Mouse (Mus musculus) 3T3-L1 (cell line): ENCODE results near the gene Fth1.
A peak's percentile ranks its signal among the peaks of the same experiment; 100 is the strongest.

Source experiments
- DNase-seq: peaks from one replicate; pipeline ENCODE4 v3.0.0-alpha.2; 2015; ENCODE audit warnings: low read depth, low spot score

Fth1 gene

DNA sequence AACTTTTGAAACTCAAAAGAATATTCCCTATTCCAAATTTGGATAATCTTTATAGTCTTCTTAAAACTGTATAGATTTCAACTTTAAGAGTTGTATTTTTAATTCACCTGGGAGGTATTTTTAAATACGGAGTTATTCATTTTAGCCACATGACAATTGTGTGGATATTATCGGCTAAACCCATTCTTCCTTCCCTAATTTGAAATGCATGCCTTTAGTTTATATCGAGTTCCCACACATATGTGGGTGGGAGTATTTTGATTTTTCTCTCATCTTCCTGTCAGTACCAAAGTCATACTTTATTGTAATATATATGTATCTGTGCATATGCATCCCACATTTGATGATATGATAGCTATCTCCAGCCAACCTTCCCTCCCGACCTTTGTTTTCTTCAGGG lies at the start of gene Fth1:
Gene Fth1 (plus strand): TSS at position 341 of the 400 bp plus-strand sequence.
- DNase-seq, result no peak

GRCm38 (mm10) chr19:9931167-9931607 lies 49.2 kb upstream of the Fth1 start:
- peak; percentile 61 for DNase-seq

DNA sequence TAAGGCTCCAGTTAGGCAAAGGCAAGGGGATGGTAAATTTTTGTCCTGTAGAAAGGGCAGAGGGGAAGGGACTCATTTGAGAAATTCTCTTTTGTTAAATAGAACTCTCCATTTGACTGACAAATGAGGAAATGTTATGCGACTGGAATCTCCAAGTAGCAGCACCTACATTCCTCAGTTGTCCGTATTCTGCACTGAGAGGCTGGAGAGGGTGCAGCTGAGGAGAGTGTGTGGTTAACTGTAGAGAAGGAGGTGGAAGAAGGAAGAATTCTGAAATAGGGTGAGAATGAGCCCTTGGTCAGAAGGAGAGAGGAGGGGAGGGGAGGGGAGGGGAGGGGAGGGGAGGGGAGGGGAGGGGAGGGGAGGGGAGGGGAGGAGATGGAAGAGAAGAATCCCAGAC lies 46.5 kb upstream of the Fth1 start:
- no peak for DNase-seq

- peak; percentile 64 for DNase-seq
Measured at GRCm38 (mm10) chr19:9936579-9936978, 43.8 kb upstream of the Fth1 start.

DNA sequence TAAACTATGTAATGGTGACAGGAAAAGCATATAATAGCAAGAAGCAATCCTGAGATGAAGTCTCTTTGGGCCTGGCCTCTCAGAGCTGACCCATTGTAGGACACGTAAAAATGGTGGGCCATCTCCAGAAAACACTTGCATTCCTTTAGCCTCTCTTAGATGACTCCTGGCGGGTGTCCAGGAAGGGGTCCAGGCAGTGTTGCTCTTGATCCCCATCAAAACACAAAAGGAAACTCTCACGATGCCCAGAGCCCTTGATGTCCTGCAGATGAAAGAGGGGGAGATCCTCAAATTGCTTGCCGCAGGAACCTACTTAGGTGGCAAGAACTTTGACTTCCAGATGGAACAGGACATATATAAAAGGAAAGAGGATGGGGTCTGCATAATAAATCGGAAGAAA lies 43.0 kb upstream of the Fth1 start:
- DNase-seq, result no peak

DNA sequence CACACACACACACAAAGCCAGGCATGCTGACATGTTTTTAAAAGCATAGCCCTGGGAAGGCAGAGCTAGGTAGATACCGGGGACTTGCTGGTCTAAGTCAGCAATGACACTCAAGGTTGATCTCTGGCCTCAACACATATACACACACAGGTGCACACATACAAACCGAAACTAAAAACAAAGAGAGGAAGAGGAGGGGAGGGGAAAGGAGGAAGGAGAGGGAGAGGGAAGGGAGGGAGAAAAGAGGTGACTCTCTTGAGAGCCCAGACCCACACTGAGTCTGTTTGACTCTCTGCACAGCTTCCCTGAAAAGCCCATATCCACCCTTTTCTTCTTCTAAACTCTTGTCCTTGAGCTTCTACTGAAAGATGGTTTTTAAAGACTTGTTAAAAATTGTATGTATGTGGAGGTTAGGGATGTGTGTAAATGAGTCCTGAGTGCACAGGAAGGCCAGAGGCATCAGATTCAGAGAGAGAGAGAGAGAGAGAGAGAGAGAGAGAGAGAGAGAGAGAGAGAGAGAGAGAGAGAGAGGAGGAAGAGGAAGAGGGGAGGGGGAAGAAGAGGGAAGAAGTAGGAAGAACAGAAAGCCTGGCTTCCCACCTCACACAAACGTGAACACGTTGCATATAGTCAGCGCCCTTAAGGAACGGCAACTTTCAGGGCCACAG lies 42.1 kb upstream of the Fth1 start:
- no peak for DNase-seq

DNA sequence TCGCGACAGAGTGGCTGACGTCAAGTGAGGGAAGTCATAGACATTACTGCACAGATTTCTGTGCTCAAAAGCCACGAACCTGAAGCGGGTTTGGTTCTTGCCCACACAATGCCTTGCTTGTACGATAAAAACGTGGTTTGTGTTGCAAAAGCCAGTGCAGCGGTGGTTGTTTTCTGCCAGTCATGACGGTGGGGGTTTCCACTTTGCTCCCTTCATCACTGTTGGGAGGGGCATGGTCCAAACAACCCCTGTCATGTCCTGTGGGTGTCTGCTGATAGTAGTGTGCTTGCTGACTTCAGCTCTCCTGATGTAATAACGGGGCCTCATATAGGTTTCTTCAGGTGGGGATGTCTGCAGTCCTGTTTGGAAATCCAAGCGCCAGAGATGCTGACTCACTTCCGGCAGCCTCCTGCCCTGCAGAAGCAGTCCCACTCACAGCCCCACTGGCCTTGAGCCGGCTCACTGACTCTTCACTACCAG lies 41.5 kb upstream of the Fth1 start:
- peak; percentile 58 for DNase-seq

DNA sequence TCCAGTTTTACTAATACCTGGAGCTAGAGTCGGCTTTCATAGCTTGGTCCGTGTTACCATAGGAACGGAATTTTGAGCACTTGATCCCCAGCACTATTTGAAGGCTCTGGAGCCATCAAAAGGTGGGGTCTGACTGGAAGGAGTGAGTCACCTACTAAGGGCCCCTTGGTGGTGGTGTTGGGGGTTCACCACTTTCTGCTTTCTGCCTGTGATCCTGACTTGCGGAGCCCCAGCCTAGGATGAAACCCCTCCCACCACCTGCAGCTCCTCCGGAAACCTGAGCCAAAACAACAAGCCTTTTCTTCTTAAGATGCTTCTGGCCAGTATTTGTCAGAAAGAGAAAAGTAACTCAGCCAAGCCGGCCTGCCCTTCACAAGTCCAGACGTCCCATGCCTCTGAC lies 40.6 kb upstream of the Fth1 start:
- no peak for DNase-seq

DNA sequence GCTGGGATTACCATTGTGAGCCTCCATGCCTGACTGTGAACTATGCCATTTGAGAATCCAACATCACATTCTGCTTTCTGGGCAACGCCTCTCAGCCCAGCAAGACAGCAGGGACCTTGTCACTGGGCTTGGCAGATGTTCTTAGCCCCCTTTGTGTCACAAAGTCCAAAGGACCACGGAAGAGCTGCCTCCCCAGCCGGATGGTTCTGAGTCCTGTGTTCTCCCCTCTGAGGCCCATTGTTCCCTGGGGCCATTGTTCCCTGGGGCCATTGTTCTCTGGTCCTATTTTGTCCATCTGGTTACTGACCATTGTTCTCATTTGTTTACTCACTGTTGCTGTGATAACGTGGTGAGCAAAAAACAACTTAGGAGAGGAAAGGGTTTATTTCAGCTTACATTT lies 39.5 kb upstream of the Fth1 start:
- DNase-seq, result no peak

GRCm38 (mm10) chr19:9941809-9942208 lies 38.6 kb upstream of the Fth1 start:
- no peak for DNase-seq

GRCm38 (mm10) chr19:9942539-9943533 lies 37.6 kb upstream of the Fth1 start:
- DNase-seq, result no peak

DNA sequence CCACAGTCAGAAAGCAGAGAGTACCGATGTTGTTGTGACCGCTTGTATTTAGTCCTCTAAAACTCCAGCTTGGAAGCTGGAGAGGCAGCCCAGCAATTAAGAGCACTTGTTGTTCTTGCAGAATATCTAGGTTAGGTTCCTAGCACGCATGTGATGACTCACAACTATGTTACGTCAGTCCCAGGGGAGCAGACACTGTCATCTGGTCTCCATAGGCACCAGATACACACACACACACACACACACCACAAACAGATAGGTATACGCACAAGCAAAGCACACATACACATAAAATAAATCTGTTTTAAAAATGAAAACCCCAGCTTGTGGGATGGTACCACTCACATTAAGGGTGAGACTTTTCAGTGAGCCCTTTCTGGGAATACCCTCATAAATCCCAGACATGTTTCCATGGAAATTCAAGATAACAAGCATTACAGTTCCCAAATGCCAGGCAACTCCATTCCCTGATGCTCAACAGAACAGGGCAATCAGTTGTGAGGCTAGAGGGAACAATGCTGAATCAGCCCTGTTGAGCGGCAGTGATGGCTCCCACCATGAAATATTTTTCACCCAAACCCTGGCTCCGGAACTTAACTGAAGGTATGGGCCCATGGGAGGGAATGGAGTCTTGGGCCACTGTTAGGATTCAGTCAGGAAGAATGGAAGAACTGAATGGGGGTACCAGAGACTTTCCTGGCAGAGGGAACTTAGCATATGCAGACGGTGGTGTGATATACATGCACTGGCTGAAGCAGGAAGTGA lies 34.4 kb upstream of the Fth1 start:
- peak; percentile 83 for DNase-seq

GRCm38 (mm10) chr19:9946986-9947385 lies 33.4 kb upstream of the Fth1 start:
- DNase-seq, result peak; percentile 98

- no peak for DNase-seq
Measured at GRCm38 (mm10) chr19:9952390-9952789, 28.0 kb upstream of the Fth1 start.

DNA sequence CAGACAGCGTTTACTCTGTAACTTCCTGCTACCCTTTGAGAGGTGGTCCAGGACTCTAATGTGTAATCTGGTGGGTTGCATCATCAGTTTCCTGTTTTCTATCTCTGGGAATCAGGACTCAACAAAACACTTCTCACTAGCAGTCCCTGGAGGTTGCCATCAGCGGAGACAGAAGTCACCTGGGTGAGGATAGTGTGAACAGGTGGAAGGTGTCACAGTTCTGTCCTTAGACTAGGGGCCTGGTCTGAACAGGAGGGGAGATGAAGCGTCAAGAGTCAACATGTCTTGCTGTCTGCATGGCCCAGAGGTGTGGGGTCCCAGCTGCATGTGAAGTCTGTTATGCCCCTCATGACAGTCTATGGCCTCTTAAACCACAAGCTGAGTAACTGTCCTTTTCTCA lies 27.5 kb upstream of the Fth1 start:
- no peak for DNase-seq

GRCm38 (mm10) chr19:9954055-9954810 lies 26.2 kb upstream of the Fth1 start:
- DNase-seq, result peak; percentile 99

DNA sequence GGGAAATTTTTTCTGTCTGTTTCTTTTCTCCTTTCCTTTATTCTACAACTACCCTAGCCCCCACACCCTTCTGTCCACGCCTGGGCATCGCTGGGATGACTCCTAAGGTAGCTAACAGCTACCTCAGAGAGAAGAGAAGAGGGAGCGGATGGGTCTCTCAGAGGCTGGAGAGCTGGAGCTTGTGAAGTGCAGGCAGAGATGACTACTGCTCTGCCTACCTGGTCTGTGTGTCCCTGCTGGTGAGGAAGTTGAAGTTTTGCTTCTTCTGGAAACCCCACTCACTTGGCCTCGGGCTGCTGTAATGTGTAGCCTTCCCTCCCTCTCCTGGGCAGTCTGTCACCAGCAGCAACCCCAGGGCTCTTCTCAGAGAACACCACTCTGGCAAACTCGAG lies 25.6 kb upstream of the Fth1 start:
- peak; percentile 85 for DNase-seq

DNA sequence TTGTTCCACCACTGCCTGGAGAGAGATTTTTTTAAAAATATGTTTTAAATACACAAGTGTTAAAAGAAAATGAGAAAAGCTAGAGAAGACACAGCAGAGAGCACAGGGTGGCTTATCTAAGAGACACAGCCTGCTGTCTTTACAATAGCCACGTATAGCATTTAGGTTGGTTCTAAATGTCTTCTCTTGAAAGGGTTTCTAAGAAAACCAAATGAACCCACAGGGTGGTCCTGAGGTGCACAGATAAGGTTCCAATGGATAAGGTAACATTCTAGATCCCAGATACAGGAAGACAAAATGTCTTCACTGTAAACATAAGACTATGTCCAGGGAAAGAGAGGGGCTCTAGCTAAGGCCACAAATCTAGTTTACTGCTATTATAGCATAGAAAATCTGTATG lies 25.0 kb upstream of the Fth1 start:
- no peak for DNase-seq

- DNase-seq, result no peak
Measured at GRCm38 (mm10) chr19:9956624-9957388, 23.6 kb upstream of the Fth1 start.

GRCm38 (mm10) chr19:9957965-9958364 lies 22.4 kb upstream of the Fth1 start:
- DNase-seq, result peak; percentile 42
